Mouse (Mus musculus): Measurements from ENCODE around the gene Mup17.
"Not testable (repeated sequence)": the region's sequence is repeated elsewhere in the genome, so short reads cannot be mapped to it uniquely, and the experiment has no call there.

Mup17 gene

GRCm38 (mm10) chr4:61595771-61596170 lies at the start of gene Mup17:
Mup17 (minus strand) TSS chr4:61595871.
- DNase-seq (ENCODE audit: low spot score in 2 of 2) = not testable (repeated sequence)

GRCm38 (mm10) chr4:61571561-61571960 lies 24.1 kb downstream of the Mup17 start:
- DNase-seq (ENCODE audit: low spot score in 2 of 2) = not testable (repeated sequence)

- peak; percentile 23 to 26 for DNase-seq (ENCODE audit: low spot score in 2 of 2)
These were observed 39.8 kb downstream of the Mup17 start for GRCm38 (mm10) chr4:61555887-61556286.

Data from right cerebral cortex, adult 2 months (tissue).